Mouse (Mus musculus): ENCODE measurements around the gene Cd163l1.

The Cd163l1 gene

DNA sequence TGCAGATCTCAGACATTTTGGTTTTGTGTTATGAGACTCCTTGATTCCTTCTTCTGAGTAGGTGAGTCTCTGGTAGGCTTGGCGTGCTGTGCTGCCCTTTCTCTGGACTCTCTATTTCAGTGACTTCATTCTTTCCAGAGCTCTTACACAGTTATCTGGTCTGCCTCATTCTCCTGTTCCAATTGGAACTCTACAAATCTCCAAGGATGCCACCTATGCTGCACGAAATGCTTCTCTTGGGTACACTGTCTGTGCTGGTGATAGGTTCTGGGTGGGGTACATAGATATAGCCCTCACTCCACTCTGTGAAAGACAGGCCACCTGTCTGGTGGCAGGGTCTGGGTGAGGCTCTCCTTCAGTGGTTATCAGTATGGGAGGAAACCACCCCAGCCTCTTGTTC is at the start of gene Cd163l1:
Gene Cd163l1, plus strand, starts transcription at position 301 of the 400 bp plus-strand sequence.
- DNase-seq = no peak

DNA sequence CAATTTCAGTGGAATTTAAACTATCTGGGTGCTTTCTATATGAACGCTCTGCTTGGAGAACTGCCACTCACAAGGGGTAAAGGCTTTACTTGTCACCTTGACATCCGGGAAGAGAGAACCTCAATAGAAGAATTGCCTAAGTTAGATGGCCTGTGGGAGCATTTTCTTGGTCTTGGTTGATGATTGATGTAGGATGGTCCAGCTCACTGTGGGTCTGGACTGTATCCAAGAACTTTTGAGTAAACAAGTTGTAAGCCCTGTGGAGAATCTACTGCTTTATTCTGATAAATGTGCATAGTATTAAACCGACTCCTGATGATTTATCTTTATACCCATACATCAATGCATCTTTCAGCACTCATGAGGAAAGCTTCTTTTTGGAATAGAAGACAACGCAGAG is 48.7 kb upstream of the Cd163l1 start:
- no peak for DNase-seq

DNA sequence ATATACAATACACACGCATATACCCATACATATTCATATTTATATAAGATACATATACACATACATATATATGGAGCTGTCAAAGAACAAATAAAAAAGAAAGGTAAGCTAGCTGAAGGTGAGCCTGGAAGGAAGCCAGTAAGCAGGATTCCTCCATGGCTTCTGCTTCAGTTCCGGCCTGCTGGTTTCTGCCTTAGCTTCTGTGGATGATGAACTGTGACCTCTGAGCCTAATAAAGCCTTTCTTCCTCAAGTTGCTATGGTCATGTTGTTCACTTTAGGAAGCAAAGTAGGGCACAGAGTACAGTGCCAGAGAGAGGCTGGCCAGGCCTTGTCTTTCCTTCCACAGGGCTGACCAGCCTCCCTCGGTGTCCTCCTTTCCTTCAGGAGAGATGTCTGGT is 47.2 kb upstream of the Cd163l1 start:
- DNase-seq = no peak

DNA sequence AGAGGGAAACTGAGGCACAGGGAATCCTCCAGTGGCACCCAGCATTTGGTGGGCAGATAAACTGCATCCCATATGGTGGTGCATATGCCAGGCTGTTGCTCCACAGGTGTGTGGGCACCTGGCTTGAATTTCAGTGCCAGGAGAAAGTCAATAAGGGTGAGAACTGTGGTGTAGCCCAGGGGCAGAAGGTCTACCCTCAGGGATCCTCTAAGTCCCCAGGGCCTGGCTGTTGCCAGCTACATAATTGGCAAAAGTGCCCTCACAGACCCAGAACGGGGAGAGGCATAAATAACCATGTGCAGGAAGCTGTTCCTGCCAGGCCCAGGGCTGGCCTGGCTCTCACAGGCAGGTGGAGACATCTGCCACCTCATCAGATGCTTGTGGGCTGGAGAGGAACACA is 45.1 kb upstream of the Cd163l1 start, which contains the start of gene Olfr523:
Gene Olfr523, plus strand, starts transcription at position 282 of the 400 bp plus-strand sequence.
- no peak for DNase-seq

DNA sequence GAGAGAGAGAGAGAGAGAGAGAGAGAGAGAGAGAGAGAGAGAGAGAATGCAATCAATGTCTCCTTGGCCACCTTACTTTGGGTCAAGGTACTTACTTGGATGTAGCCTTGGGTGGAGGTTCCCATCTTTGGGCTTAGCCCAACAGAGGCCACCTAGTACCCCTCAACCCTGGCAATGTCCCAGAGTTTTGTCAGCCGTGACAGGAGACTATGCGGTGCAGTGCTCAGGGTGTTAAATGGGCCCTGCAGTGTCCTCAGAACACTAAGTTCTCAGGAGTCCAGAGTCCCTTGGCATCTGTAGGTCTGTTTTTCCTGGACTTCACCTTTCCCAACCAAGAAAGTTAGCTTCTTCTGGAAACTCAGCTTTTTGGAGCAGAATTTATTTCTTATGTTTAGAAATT is 38.9 kb upstream of the Cd163l1 start:
- no peak for DNase-seq

DNA sequence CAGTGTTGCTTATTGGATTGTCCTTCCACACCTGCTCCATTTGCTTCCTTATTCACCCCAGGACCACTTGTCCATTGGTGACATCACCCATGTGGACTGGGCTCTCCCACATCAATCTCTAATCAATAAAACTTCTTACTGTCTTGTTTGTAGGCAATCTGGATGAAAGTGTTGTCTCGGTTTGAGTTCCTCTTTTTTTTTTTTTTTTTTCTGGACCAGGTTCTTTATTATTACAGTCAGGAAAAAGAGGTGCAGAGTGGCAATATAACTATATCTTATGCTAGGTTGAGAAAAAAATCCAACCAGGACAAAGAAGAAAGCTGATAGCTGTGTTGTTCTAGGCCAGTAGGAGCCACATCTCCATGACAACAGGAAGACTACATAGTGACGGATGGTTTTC is 37.4 kb upstream of the Cd163l1 start:
- no peak for DNase-seq

DNA sequence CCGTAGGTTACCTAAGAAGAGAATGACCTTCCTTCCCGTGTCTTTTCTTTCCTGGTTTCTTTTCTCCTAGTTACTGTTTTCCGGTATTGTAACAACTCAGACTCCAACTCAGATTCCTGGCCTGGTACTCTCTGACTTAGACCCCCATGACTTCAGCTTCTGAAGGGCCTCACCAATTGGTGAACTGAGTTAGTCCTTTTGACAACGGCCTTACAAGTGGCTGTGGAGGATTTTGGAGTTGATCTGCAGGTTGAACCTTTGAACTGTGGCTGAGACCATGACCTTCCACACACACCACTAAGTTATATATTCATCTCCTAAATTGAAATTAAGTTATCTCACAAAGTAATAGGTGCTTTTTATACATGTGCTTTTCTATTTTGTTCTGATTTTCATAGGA is 33.9 kb upstream of the Cd163l1 start:
- no peak for DNase-seq

DNA sequence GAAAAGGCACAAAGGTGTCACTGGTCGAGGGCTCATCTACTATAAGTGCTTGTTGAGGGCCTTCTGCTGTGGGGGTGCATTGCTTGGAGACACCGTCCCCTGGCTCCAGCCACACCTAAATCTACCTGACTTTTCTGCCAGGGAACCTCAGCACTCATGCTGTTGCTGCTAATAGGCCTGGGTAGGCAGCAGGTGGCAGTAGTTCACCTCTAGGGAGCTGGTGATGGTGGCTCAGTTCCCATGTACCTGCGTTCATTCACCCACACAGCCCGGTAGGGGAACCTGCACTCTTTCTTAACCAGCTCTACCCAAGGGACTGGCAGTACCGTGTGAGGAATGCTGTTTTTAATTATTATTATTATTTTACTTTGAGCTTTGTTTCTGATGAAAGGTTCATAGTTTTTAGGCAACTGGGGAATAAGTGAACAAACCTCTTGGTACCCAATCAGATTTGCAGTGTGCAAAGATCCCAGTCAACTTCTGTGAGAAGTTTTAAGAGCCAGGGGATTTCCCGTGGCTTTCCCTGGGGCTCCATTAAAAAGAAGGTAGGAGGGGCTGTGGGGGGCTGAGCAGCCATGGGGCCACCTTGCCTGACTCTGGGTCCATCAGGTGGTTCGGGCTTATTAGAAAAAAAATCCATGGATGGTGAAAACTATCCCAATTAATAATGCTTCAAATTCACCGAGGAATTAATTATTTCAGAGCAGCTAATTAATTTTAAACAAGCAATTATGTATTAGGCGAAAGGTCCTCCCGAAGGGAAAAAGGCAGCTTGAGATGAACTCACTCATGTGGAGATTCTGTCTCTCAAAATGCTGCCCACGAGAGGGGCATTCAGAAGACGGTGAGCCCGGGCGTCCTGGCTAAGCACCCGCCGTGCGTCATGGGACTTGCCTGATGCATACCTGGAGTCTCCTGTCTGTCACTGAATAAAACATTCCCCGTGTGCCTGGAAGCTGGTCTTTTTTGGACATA is 31.1 kb upstream of the Cd163l1 start:
- peak in 1 of 2 experiments; percentile 18 for DNase-seq

DNA sequence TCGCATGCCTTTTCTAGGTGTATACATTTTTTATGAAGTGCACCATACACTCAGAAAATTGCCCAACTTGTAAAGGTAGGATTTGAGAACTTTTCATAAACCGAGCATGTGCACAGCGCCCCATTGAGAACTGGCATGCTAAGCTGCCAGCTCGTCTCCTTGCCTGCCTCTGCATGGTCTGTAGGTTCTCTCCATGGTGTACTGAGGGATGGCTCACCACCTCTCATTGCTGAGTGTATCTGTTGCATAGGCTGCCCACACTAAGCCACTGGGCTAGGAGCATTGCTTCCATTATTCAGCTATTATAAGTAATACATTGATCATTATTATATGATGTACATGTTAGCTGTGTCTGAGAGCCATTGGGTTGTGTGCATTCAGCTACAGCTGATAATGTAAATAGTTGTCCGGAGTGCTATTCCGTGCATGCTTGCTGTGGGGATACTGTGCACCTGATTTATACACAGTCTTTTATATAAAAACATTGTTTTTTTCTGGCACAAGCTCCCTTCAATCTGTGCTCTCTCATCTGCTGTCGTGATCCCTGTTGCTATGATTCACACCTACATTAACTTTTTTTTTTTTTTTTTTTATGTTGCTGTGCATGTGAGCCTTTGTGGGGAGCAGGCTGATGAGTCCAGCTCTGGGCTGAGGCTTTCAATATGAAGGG is 30.2 kb upstream of the Cd163l1 start:
- DNase-seq = no peak

DNA sequence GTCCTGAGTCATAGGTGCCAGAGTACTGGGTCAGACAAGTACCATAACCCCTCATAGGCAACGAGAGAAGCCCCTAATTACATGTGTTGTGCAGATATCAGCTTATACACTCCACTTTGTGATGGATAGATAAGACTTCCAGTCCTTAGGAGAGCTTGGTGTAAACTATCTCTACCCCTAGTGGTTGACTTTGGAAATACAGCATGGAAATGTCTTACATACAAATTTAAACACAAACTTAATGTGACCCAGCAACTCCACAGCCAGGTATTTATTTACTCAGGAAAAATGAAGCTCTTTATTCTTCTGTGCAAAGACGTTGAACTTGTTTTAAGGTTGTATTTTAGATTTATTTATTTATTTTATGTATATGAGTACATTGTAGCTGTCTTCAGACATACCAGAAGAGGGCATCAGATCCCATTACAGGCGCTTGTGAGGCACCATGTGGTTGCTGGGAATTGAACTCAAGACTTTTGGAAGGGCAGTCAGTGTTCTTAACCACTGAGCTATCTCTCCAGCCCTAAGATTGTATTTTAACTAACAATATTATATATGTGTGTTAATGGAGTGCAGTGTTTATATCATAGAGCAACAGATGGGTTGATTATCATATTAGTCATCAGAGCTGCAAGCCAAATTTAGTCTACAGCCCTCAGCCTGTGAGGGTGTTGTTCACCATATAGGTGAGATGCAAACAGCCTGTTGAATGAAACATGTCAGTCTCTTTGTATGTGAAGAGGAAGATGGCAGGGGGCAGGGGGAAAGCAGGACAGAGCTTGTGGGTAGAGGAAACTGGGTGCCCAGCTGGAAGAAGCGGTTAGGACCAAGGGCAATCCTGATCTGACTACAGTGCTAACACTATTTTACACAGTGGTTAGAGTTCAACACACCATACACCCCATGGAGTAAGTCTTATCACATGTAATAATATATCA is 29.4 kb upstream of the Cd163l1 start:
- DNase-seq = no peak

DNA sequence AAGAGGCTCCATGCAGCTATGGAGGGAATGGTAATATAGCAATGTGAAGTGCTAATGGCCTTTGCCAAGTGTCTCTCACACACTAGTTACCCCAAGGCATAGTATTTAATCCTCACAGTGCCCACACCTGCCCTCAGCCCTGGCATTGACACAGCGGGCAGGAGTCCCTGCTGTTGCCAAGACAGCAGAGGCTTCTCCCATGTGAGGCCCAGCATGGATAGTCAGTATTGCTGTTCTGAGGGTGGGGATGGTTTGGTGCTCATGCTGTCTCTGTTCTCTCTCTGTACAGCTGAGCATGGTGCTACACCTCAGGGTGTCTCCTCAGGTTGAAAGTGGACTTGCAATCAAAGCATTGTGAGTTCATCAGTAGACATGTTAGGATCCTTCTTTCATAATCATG is 27.6 kb upstream of the Cd163l1 start:
- no peak for DNase-seq

DNA sequence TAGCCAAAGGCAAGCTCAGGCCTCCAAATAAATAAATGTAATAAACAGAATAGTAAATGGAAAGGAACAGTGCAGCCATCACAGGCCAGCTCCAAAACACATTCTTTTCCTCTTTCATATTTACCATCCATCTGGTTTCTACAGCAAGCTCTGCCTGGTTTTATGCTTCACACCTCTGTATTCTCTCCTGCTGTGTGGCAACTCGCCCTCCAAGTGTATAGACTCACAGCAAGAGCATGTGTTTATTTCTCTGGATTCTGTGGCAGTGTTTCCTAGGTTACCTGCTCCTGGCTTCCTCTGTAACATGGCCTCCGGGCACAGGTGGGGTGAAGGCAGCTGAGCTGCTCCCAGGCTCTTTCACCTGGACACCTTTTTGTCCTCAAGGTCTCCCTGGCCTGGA is 25.6 kb upstream of the Cd163l1 start:
- DNase-seq = no peak

DNA sequence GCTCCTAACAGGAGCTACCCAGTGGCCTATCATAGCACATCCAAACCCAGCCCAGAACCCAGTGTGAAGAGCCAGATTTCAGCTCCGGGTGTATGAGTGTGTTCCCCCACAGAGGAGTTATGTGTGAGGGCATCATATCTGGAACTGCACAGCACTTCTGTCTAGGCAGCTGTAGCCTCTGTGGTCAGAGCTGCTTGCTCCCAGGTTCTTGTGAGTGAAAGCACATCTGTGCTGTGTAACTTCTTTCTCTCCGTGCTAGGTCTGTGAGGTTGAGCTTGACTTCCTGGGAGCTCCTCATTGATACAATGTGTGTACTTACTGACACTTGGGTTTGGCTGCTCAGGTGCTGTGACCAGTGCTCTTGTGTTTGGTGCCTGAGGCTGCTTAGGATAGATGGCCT is 25.2 kb upstream of the Cd163l1 start:
- no peak for DNase-seq

DNA sequence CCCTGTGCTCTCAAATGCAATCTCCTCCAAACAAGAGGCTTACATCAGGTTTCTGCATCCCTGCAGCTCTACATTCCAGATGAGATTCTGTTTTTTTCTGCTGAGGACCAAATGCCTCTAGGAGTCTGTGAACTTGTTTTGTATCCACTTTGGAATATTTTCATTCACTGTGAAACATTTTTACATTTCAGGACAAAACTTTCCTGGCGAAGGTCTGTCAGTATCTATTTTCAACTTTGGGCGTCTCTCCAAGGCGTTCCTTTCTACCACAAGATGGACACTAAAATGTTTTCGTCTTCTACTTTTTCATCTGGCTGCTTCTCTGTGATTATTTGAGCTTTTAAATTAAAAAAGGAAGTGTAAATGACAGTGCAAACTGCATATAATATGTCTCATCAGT is 24.0 kb upstream of the Cd163l1 start:
- DNase-seq = no peak

DNA sequence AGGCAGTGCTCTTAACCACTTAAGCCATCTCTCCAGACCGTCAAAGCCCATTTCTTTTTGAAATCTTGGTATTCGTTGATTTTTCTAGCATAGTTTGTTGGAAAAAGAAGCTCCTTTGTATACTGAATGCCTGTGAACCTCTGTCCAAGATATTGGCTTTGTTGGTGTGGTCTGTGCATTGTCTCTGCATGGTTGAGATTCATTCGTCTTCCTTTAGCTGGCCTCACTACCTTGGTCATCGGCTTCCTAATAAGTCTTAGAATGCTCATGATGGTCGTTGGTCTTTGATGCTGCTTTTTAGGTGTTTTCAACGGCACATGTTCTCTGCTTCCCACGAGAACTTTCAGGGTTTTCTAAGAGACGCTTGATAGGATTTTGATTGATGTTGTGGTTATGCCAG is 22.1 kb upstream of the Cd163l1 start:
- no peak for DNase-seq

DNA sequence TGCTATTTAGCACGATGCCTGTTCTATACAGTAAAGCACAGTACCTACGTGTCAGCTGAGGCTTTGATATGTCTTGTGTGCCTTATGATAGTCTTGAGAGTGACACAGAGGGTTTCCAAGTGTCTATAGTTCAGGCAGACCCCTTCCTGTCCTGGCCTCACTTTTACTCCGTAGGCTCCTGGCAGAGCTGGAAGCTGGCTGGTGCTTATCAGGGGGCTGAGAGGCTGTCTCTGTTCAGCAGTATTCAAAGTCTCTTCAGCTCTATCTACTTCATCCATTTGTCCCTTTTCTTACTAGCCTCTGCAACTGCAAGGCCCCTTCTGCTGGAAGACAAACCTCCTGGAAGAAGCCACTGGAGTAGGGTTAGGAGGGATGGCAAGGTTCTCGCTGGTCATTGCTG is 17.0 kb upstream of the Cd163l1 start:
- no peak for DNase-seq

DNA sequence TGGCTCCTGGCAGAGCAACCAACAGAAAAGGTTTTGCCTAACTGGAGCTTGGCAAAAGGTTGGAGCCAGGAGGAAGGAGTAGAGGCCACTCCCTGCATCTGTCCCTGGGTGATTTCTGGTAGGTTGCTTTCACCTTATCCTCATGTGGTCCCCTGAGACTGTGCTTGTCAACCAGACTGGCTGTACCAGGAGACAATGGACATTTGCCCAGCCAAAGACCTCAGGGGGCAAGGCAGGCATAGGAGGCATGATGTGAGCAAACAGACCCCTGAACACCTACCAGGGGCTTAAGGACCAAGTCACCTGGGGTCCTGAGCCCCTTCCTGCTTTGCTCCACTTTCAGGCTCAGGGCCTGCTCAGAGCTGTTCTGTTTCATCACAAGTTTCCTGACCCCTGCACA is 12.2 kb upstream of the Cd163l1 start, which contains the start of gene Olfr524:
Gene Olfr524, minus strand, starts transcription at position 101 of the 400 bp plus-strand sequence.
- no peak for DNase-seq

DNA sequence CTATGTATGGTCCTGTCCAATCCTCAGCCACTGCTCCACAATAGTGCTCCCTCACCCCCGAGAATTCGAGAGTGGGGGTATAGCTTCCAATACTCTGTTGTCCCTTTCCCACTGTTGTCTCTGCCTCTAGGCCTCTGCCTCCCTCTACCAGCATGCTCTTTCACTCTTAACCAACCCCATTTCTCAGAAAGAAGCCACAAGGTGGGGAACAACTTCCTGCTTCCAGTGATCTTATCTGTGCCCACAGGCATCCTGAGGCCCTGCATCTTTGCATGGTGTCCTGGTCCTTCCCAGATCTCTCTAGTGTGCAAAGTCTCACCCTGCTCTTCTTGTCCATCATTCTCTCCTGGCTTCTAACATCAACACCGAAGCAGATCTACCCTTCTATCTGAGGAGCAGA is 11.2 kb upstream of the Cd163l1 start:
- no peak for DNase-seq

DNA sequence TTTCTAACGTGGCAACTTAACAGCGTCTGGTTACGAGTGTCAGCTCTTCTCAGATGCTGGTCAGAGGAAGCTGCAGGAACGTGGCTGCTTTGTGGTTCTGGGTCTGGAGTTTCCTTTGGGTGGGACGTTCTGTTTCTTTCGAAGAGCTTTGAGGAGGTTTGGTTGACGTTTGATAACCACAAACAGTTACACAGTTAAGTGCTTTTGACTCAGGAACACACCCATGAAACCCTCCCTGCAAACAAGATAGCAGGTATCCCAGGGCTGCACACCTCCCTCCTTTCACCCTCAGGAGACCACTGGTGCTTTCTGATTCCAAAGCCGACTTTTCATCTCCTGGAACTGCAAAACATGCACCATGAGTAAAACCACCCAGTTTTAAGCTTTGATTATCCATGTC is 9.9 kb upstream of the Cd163l1 start:
- no peak for DNase-seq

DNA sequence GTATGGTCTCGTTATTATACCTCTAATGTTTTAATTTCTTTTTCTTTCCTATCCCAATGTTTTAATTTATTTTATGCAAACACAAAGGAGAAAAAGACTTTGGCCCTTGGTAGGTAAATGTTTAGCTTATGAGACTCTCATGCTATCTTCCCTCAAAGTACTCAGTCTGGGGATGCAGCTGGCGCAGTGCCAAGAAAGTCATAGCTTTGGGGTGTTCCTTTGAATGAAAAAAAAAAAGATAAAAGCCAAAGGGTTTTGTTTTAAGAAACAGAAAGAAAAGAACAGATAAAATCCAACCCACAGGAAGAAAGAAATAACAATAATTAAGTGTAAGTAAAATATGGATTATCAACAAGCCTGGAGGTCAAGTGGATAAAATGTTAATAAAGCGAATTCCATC is 9.4 kb upstream of the Cd163l1 start:
- no peak for DNase-seq

DNA sequence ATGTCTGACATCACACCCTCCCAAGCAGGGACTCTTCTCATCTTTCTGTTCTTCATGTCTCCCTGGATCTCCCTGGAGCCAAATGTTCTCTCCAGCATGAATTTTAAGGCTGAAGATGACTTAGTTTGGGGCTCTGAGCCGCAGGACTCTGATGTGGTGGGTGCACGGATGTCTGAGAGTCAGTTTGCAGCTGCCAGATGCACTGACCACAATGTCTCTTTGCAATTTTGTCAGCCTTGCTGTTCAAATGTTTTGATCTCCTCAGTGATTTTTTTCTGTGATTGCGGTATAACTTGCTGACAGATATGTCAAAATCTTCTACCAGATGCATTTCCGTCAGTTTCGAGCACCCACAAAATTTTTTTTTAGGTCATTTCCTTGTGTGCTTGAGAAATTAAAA is 4.2 kb upstream of the Cd163l1 start:
- DNase-seq = no peak

DNA sequence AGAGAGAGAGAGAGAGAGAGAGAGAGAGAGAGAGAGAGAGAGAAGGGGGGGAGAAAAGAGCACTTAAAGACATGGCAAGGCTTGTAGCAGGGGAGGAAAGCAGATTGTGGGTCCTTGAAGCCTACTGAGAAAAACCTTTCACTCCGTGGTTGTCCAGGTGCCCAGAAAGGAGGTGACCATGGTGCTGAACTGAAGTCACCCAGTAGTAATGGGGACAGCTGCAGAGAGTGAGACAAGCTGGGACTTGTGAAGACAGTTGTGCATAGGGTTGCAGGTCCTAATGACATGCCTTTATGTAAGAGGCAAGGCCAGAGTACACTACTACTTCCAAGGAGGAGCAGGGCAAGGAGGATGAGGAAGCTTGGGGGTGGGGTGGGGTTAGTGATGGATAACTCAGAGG is 1.2 kb downstream of the Cd163l1 start:
- DNase-seq = no peak

DNA sequence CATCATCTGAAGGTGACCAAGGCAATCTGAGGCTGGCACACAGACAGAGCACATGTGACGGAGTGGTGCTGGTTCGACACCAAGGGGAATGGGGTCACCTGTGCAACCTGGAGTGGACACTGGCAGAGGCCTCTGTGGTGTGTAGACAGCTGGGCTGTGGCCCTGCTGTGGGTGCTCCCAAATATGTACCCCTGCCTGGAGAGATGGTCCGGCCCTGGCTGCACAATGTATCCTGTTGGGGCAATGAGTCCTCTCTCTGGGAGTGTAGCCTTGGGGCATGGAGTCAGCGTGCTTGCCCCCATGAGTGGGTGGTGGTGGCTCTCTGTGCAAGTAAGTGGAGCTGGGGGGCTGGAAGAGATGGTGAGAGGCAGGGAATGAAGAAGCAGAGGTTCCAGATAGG is 2.3 kb downstream of the Cd163l1 start:
- DNase-seq = no peak

Data from lung, postnatal 4 days (tissue).